Mouse (Mus musculus) bone marrow macrophage, adult 2 months (primary cell): ENCODE results near the gene Tmem29.

Experiments
- CTCF ChIP-seq: IDR thresholded peaks from 2 replicates; pipeline ENCODE4 v1.5.1; 2012; ENCODE audit warnings: low read depth, mild to moderate bottlenecking, low read length, moderate library complexity
- POLR2A ChIP-seq: IDR thresholded peaks from 2 replicates; pipeline ENCODE4 v1.6.1; 2012; ENCODE audit warnings: mild to moderate bottlenecking, low read depth, low read length, borderline replicate concordance

DNA sequence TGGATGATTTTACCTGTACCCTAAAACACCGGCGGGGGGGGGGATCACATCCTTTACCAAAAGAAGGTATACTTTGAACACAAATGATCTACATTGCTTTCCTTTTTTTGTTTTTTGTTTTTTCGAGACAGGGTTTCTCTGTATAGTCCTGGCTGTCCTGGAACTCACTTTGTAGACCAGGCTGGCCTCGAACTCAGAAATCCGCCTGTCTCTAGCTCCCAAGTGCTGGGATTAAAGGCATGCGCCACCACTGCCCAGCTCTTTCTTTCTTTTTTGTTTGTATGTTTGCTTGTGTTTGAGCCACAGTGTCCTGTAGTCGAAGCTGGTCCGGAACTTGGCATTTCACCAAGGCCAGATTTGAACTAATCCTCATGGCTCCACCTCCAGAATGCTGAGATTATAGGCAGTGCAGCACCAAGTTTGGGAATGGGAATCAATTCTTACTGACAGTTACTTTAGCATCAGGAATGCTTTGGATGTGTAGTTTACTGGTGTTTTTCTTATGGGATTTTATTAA is 515 bp upstream of the Tmem29 start:
- no peak for TF ChIP-seq POLR2A
- no peak for TF ChIP-seq CTCF
